Comparison of ENCODE assay signal across 14 mouse cellular contexts in genomic region chr9:106230734-106231106, GRCm38 (mm10). TPM values are rescaled to one million over a fixed set of nuclear protein-coding genes. Genes with fewer than 3 reads are reported as not detected.
DNase-seq lines count a peak whose midpoint lies in the region; ATAC-seq and TF ChIP-seq lines count a peak whose summit lies in the region.
"Had no signal": no experiment of that assay in that cellular context is flagged by ENCODE, and none has a peak within 500 bp of the region (broad histone marks: within the 10 kb centered on the region; RNA-seq: fewer than 3 reads in every experiment).

No protein-coding gene starts in this region.

- 40% methylated on average over 3 of the region's 3 CpGs for WGBS in heart, postnatal 0 days
- whole genome bisulfite sequencing in heart, embryonic 11.5 days (ENCODE audit: insufficient replicate concordance): 56% methylated on average over 3 of the region's 3 CpGs
- WGBS in small intestine, adult 2 months: 45% methylated on average over 3 of the region's 3 CpGs
- WGBS in forebrain, embryonic 14.5 days: 64% methylated on average over 3 of the region's 3 CpGs

- no peak for ATAC-seq in heart, postnatal 0 days (ENCODE audit: insufficient read depth, low read depth)
- ATAC-seq in heart, embryonic 11.5 days (replicated peaks; ENCODE audit: insufficient number of reproducible peaks, low FRiP score, low TSS enrichment): no peak
- ATAC-seq in forebrain, embryonic 14.5 days: no peak
- ATAC-seq: forebrain, embryonic 16.5 days; inflammation-experienced regulatory T-cells, adult 6 months had no signal

- H3K36me3 ChIP-seq in heart, postnatal 0 days (replicated peaks; ENCODE audit: control insufficient read depth, insufficient read depth, low read length): peaks cover 34% of the 10 kb centered on the region
- peaks cover 15% of the 10 kb centered on the region for H3K36me3 ChIP-seq in heart, embryonic 11.5 days (ENCODE audit: control insufficient read depth, insufficient read depth, low read length)
- H3K36me3 ChIP-seq in small intestine, adult 2 months (ENCODE audit: control insufficient read depth, insufficient read depth, low read length): peaks cover 31% of the 10 kb centered on the region
- H3K36me3 ChIP-seq in forebrain, embryonic 14.5 days (ENCODE audit: control insufficient read depth, insufficient read depth, low read length): peaks cover 33% of the 10 kb centered on the region

- TF ChIP-seq CTCF in heart, postnatal 0 days (IDR thresholded peaks at IDR 0.05; ENCODE audit: low read depth): peak; percentile 14; the same call in 1 of the 2 replicates
- TF ChIP-seq CTCF in bone marrow macrophage, adult 2 months (IDR thresholded peaks at IDR 0.05; ENCODE audit: low read depth, low read length): peak; percentile 52; the same call in 1 of the 2 replicates
- TF ChIP-seq CTCF in small intestine, adult 2 months (IDR thresholded peaks at IDR 0.05; ENCODE audit: extremely low read depth, insufficient read length, insufficient replicate concordance, low read depth, low read length): peak; percentile 42; the same call in 1 of the 2 replicates

- no peak overlapping the region for H3K4me3 ChIP-seq in heart, postnatal 0 days (ENCODE audit: low read depth, low read length)
- no peak overlapping the region for H3K4me3 ChIP-seq in heart, embryonic 11.5 days (ENCODE audit: low read depth, low read length)
- no peak overlapping the region for H3K4me3 ChIP-seq in bone marrow macrophage, adult 2 months (ENCODE audit: insufficient read depth, low read length)
- H3K4me3 ChIP-seq in small intestine, adult 2 months (ENCODE audit: low read depth, low read length): no peak overlapping the region
- H3K4me3 ChIP-seq in forebrain, embryonic 14.5 days (ENCODE audit: low read depth, low read length): no peak overlapping the region
- H3K4me3 ChIP-seq: embryonic facial prominence, embryonic 12.5 days; heart, embryonic 12.5 days; limb, embryonic 13.5 days had no signal

- no peak overlapping the region for H3K4me2 ChIP-seq in heart, postnatal 0 days (ENCODE audit: low read depth, low read length)
- no peak overlapping the region for H3K4me2 ChIP-seq in heart, embryonic 11.5 days
- no peak overlapping the region for H3K4me2 ChIP-seq in forebrain, embryonic 14.5 days (ENCODE audit: low read length)
- H3K4me2 ChIP-seq: embryonic facial prominence, embryonic 12.5 days; heart, embryonic 12.5 days; limb, embryonic 13.5 days had no signal

- peaks cover 13% of the 10 kb centered on the region; the same call in 1 of the 2 replicates for H3K4me1 ChIP-seq in heart, postnatal 0 days (ENCODE audit: control insufficient read depth, insufficient read depth)
- H3K4me1 ChIP-seq in heart, embryonic 11.5 days (ENCODE audit: control insufficient read depth, insufficient read depth, low read length): peaks cover 16% of the 10 kb centered on the region
- H3K4me1 ChIP-seq in bone marrow macrophage, adult 2 months (ENCODE audit: control insufficient read depth, insufficient read depth, low read length): peaks cover 41% of the 10 kb centered on the region
- H3K4me1 ChIP-seq in small intestine, adult 2 months (ENCODE audit: control insufficient read depth, insufficient read depth, insufficient read length, low read length): peaks cover 7% of the 10 kb centered on the region
- no peaks in the 10 kb centered on the region for H3K4me1 ChIP-seq in forebrain, embryonic 14.5 days (ENCODE audit: control insufficient read depth, insufficient read depth, low read length)
- H3K4me1 ChIP-seq: embryonic facial prominence, embryonic 12.5 days had no signal

- TF ChIP-seq EP300 in heart, postnatal 0 days (IDR thresholded peaks at IDR 0.05; ENCODE audit: low read depth): no peak

- H3K9ac ChIP-seq in heart, postnatal 0 days (replicated peaks; ENCODE audit: low read depth, low read length): no peak overlapping the region
- H3K9ac ChIP-seq in heart, embryonic 11.5 days (ENCODE audit: low read depth, low read length): no peak overlapping the region
- no peak overlapping the region for H3K9ac ChIP-seq in forebrain, embryonic 14.5 days (ENCODE audit: low read length)
- H3K9ac ChIP-seq: embryonic facial prominence, embryonic 12.5 days; heart, embryonic 12.5 days; limb, embryonic 13.5 days had no signal

- H3K9me3 ChIP-seq in heart, postnatal 0 days (replicated peaks; ENCODE audit: control insufficient read depth, low read length): no peaks in the 10 kb centered on the region
- H3K9me3 ChIP-seq in heart, embryonic 11.5 days (replicated peaks; ENCODE audit: control insufficient read depth, low read length): no peaks in the 10 kb centered on the region
- no peaks in the 10 kb centered on the region for H3K9me3 ChIP-seq in forebrain, embryonic 14.5 days (replicated peaks; ENCODE audit: control insufficient read depth, low read length)
- H3K9me3 ChIP-seq: embryonic facial prominence, embryonic 12.5 days; heart, embryonic 12.5 days; limb, embryonic 13.5 days had no signal

- H3K27ac ChIP-seq in heart, postnatal 0 days (ENCODE audit: low read depth): no peak overlapping the region
- no peak overlapping the region for H3K27ac ChIP-seq in heart, embryonic 11.5 days (ENCODE audit: low read depth, low read length)
- H3K27ac ChIP-seq in bone marrow macrophage, adult 2 months (ENCODE audit: insufficient read depth, low read depth, low read length): peak overlapping the region; percentile 96
- H3K27ac ChIP-seq in small intestine, adult 2 months (ENCODE audit: insufficient read depth, low read depth, low read length): peak overlapping the region; percentile 62
- H3K27ac ChIP-seq in forebrain, embryonic 14.5 days (ENCODE audit: low read depth, low read length): no peak overlapping the region
- H3K27ac ChIP-seq: embryonic facial prominence, embryonic 12.5 days; limb, embryonic 13.5 days had no signal

- H3K27me3 ChIP-seq in heart, postnatal 0 days (ENCODE audit: control insufficient read depth, insufficient read depth, low read length): peaks cover 2% of the 10 kb centered on the region; the same call in 1 of the 2 replicates
- peaks cover 3% of the 10 kb centered on the region for H3K27me3 ChIP-seq in heart, embryonic 11.5 days (ENCODE audit: control insufficient read depth, insufficient read depth, low read length)
- no peaks in the 10 kb centered on the region for H3K27me3 ChIP-seq in small intestine, adult 2 months (ENCODE audit: control insufficient read depth, insufficient read depth, low read length)
- 0 out of 2 replicates have a peak, but pooled peaks cover 2% of the 10 kb centered on the region for H3K27me3 ChIP-seq in forebrain, embryonic 14.5 days (replicated peaks; ENCODE audit: control insufficient read depth, insufficient read depth, low read length)

- no peak for DNase-seq in heart, postnatal 0 days (ENCODE audit: low spot score)
- peak; percentile 59 for DNase-seq in lung, postnatal 36 days
- no peak for DNase-seq in lung, adult 18-20 months
- no peak for DNase-seq in forebrain, embryonic 14.5 days (ENCODE audit: low spot score)
- DNase-seq in right cerebral cortex, postnatal 10 days (ENCODE audit: low spot score in 2 of 2): no peak
- DNase-seq: cerebellum, adult 11-12 months had no signal

- no peak for TF ChIP-seq POLR2A in bone marrow macrophage, adult 2 months (IDR thresholded peaks at IDR 0.05; ENCODE audit: borderline replicate concordance, low read depth, low read length)
- no peak for TF ChIP-seq POLR2A in small intestine, adult 2 months (IDR thresholded peaks at IDR 0.05; ENCODE audit: low read depth, low read length)

RNA-seq across cellular contexts. Expression of gene Tlr9, which starts 8.3 kb away (rescaled TPM):
- not detected in 2 replicates for total RNA-seq in heart, postnatal 0 days (2014; rRNA removed; ENCODE audit: low replicate concordance)
- polyA plus RNA-seq in heart, postnatal 0 days (2015; fragmentation: Nextera tagmentation; extraction: Ambion mirVana): 0.04 and 0.05 TPM in 2 replicates
- polyA plus RNA-seq in heart, embryonic 11.5 days (2014; fragmentation: Nextera tagmentation; extraction: Ambion mirVana): not detected in 2 replicates
- 41.6 and 61.6 TPM in 2 replicates for polyA plus RNA-seq in bone marrow macrophage, adult 2 months (2012; ENCODE audit: insufficient read depth, insufficient read length, missing spikeins)
- 3.3 and 3.8 TPM in 2 replicates for polyA plus RNA-seq in small intestine, adult 2 months (2012; rRNA removed)
- polyA plus RNA-seq in forebrain, embryonic 14.5 days (2014; fragmentation: Nextera tagmentation; extraction: Ambion mirVana): not detected in 2 replicates
- polyA plus RNA-seq: embryonic facial prominence, embryonic 12.5 days; forebrain, embryonic 16.5 days; heart, embryonic 12.5 days had no signal

RNA-seq across cellular contexts. Expression of gene Alas1, which starts 17.7 kb away (rescaled TPM):
- total RNA-seq in heart, postnatal 0 days (2014; rRNA removed; ENCODE audit: low replicate concordance): 309 and 334 TPM in 2 replicates
- 385 and 421 TPM in 2 replicates for polyA plus RNA-seq in heart, postnatal 0 days (2015; fragmentation: Nextera tagmentation; extraction: Ambion mirVana)
- 121 and 128 TPM in 2 replicates for polyA plus RNA-seq in heart, embryonic 11.5 days (2014; fragmentation: Nextera tagmentation; extraction: Ambion mirVana)
- 67.2 and 70.5 TPM in 2 replicates for polyA plus RNA-seq in bone marrow macrophage, adult 2 months (2012; ENCODE audit: insufficient read depth, insufficient read length, missing spikeins)
- 117 and 156 TPM in 2 replicates for polyA plus RNA-seq in small intestine, adult 2 months (2012; rRNA removed)
- polyA plus RNA-seq in forebrain, embryonic 14.5 days (2014; fragmentation: Nextera tagmentation; extraction: Ambion mirVana): 91.5 and 110 TPM in 2 replicates

RNA-seq across cellular contexts. Expression of gene Twf2, which starts 27.8 kb away (rescaled TPM):
- 92.1 and 105 TPM in 2 replicates for total RNA-seq in heart, postnatal 0 days (2014; rRNA removed; ENCODE audit: low replicate concordance)
- polyA plus RNA-seq in heart, postnatal 0 days (2015; fragmentation: Nextera tagmentation; extraction: Ambion mirVana): 57.3 and 64.2 TPM in 2 replicates
- polyA plus RNA-seq in heart, embryonic 11.5 days (2014; fragmentation: Nextera tagmentation; extraction: Ambion mirVana): 55.6 and 62.2 TPM in 2 replicates
- 99.0 and 113 TPM in 2 replicates for polyA plus RNA-seq in bone marrow macrophage, adult 2 months (2012; ENCODE audit: insufficient read depth, insufficient read length, missing spikeins)
- polyA plus RNA-seq in small intestine, adult 2 months (2012; rRNA removed): 13.7 and 21.2 TPM in 2 replicates
- polyA plus RNA-seq in forebrain, embryonic 14.5 days (2014; fragmentation: Nextera tagmentation; extraction: Ambion mirVana): 57.5 and 64.7 TPM in 2 replicates

RNA-seq across cellular contexts. Expression of gene Ppm1m, which starts 31.2 kb away (rescaled TPM):
- total RNA-seq in heart, postnatal 0 days (2014; rRNA removed; ENCODE audit: low replicate concordance): 7.5 and 22.8 TPM in 2 replicates
- polyA plus RNA-seq in heart, postnatal 0 days (2015; fragmentation: Nextera tagmentation; extraction: Ambion mirVana): 13.1 and 15.1 TPM in 2 replicates
- 20.6 and 23.5 TPM in 2 replicates for polyA plus RNA-seq in heart, embryonic 11.5 days (2014; fragmentation: Nextera tagmentation; extraction: Ambion mirVana)
- polyA plus RNA-seq in bone marrow macrophage, adult 2 months (2012; ENCODE audit: insufficient read depth, insufficient read length, missing spikeins): 41.5 and 42.6 TPM in 2 replicates
- polyA plus RNA-seq in small intestine, adult 2 months (2012; rRNA removed): 10.7 and 14.9 TPM in 2 replicates
- polyA plus RNA-seq in forebrain, embryonic 14.5 days (2014; fragmentation: Nextera tagmentation; extraction: Ambion mirVana): 10.3 and 10.7 TPM in 2 replicates

RNA-seq across cellular contexts. Expression of gene Poc1a, which starts 50.1 kb away (rescaled TPM):
- 12.3 and 38.0 TPM in 2 replicates for total RNA-seq in heart, postnatal 0 days (2014; rRNA removed; ENCODE audit: low replicate concordance)
- 13.6 and 13.8 TPM in 2 replicates for polyA plus RNA-seq in heart, postnatal 0 days (2015; fragmentation: Nextera tagmentation; extraction: Ambion mirVana)
- polyA plus RNA-seq in heart, embryonic 11.5 days (2014; fragmentation: Nextera tagmentation; extraction: Ambion mirVana): 28.4 and 31.1 TPM in 2 replicates
- polyA plus RNA-seq in bone marrow macrophage, adult 2 months (2012; ENCODE audit: insufficient read depth, insufficient read length, missing spikeins): 8.3 and 13.7 TPM in 2 replicates
- polyA plus RNA-seq in small intestine, adult 2 months (2012; rRNA removed): 6.5 and 14.9 TPM in 2 replicates
- polyA plus RNA-seq in forebrain, embryonic 14.5 days (2014; fragmentation: Nextera tagmentation; extraction: Ambion mirVana): 11.8 and 12.1 TPM in 2 replicates

Comparison
In these comparisons a context has a peak if more than half of its experiments do, and no peak if none do; other contexts are left out.
1. H3K27ac ChIP-seq: peak in bone marrow macrophage, adult 2 months (single experiment) and small intestine, adult 2 months (single experiment); none in heart, postnatal 0 days (single experiment), heart, embryonic 11.5 days (single experiment) and forebrain, embryonic 14.5 days (single experiment).
2. Peak in every context shown above with its lines, with median percentiles within 50 percentile points of each other: CTCF ChIP-seq.